Mouse (Mus musculus) heart, postnatal 25 days (tissue): ENCODE data around the gene Sirpb1b. TPM values are rescaled to one million over a fixed set of nuclear protein-coding genes. Genes with fewer than 3 reads are reported as not detected.
"Not testable (repeated sequence)": the region's sequence is repeated elsewhere in the genome, so short reads cannot be mapped to it uniquely, and the experiment has no call there.

Experiments
- DNase-seq: peaks from one replicate; pipeline ENCODE4 v3.0.0; 2022; ENCODE audit warnings: low spot score
- intact Hi-C: fragments of 180-260 bp; cut with DNase I; formaldehyde crosslinking; loops from one replicate; pipeline ENCODE4 v1.15.1; 2025
- total RNA-seq, 2 experiments: library from RNA; stranded (reverse); gene quantifications; 2 replicates each; pipeline ENCODE4 v1.2.3; 2021

Sirpb1b gene
- not detected for total RNA-seq

DNA sequence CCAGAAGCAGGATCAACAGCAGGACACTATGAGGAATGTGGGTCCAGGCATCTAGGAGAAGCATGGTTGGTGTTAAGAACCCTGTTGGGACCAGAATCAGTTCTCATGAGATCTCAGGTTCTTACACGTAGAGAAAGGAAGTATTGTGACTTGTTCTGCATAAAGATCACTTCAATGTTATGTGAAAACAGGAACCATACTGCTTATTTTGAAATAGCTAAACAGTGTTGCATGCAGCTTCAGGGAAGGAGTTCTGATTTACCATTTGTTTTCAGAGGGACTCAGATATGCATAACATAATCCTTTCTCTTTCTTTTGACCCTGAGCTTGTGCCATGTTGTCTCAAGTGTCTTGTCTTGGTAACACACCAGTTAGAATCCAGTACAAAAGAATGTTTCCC lies at the start of gene Sirpb1b:
Gene Sirpb1b (minus strand): TSS at position 179 of the 400 bp plus-strand sequence.
- intact Hi-C loops, DNase-seq: not testable (repeated sequence)

DNA sequence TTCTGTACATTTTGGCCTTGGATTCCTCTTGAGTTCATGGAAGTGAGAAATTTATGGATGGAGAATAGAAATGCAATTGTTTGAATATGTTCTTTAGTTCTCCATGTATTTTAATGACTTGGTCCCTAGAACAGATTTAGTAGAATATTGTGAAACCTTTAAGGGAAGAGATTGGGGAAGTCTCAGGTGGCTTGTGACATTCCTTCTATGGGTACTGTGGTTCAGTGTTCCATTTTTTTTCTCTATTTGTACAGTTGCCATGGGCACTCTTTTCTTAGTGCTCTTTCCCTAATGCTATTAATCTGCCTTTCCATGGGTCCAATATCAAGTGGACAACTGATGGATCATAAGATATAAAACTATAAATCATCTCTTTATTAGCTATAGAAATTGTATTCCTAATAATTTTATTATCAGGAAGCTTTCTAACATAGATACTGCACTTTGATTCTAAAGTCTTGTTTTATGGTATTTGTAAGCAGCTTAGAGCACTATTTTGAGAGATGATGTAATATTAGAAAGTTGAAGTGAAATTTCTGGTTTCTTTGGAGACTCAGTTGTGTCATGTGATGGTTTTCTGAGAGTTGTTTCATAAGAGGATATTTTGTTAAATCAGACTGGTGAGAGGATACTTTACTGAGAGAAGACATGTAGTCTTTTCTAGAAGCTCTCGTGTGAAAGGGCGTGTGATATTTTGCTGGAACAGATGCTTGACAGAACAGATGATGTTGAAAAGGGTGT lies 15.7 kb upstream of the Sirpb1b start:
- intact Hi-C loops, DNase-seq: not testable (repeated sequence)

DNA sequence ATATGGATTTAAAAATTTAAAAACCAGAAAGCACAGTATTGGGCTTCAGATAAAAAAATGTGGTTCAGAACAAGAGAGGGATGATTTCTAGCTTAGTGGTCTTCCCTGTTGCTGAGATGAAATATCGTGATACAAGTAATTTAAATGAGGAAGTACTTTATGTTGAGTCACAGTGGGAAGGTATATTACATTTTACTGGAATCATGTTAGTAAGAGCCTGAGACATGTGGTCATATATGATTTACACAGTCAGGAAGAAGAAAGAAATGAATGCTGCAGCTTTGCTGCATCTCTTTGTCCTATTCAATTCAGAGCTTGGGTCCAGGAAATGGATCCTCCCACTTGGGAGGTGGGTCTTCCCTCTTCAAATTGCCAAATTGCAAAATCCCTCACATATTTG lies 11.8 kb upstream of the Sirpb1b start:
- intact Hi-C loops, DNase-seq: not testable (repeated sequence)

DNA sequence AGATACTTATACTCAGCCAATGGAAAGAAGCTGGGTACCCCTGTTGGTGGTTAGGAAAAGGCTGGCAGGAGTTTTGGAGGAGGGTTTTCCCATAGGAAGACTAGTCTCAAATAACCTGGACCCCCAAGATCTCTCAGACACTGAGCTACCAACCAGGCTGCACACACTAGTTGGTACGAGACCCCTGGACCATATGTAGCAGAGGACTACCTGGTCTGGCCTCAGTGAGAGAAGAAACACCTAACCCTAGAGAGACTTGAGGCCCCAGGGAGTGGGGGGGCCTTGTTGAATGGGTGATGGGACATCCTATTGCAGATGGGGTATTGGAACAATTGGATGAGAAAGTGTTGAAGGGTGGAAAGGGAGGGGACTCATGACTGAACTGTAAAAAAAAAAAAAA lies 8.6 kb upstream of the Sirpb1b start:
- intact Hi-C loops, result no loop called here
- DNase-seq, result no peak

DNA sequence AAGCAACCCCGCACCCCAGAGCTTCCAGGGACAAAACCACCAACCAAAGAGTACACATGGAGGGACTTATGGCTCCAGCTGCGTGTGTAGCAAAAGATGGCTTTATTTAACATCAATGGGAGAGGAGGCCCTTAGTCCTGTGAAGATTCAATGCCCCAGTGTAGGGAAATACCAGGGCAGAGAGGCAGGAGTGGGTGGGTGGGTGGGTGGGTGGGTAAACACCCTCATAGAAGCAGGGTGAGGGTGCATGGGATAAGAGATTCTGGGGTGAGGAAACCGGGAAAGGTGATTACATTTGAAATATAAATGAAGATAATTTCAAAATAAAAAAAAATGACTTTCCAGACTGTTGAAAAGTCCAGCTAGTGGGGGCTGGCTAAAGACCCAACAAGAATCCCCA lies 8.1 kb upstream of the Sirpb1b start:
- intact Hi-C loops, DNase-seq: not testable (repeated sequence)

DNA sequence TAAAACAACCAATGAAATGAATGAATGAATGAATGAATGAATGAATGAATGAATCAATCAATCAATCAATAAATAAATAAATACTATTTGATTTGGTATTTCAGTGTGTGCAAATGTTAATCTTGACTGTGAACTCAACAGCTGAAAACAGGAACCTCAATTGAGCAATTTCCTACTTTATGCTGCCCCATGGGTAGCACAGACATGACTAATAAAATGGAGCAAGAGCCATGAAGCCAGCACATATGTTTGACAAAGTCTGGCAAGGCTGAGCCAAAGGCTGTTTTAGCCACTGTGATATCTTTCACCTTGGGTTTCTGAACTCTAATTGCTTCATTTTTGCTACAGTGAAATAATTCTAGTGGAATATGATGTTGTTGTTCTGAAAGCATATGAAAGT lies 1.6 kb upstream of the Sirpb1b start:
- intact Hi-C loops, result loop anchor here (2.0 kb wide), 1 partner anchor 270 kb away; no protein-coding TSS in a partner anchor
- DNase-seq, result not testable (repeated sequence)

DNA sequence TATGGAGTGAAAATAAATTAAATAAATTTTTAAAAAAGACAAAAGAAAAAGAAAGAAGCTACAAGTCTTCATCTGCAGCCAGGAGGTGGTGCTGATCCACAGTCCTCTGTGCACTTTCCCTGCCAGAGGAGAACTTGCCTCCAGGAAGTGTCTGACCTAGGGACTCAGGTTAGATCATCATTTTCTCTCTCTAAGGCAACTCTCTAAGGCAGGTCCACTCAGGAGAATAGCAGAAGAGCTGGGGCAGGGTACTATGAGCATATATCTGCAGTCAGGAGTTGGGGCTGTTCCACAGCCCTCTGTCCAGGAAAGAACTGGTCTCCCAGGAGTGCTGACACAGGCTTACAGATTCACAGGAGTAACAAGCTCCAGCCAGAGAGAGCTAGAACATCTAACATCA lies 46.3 kb downstream of the Sirpb1b start:
- intact Hi-C loops, result no loop called here
- DNase-seq, result no peak

DNA sequence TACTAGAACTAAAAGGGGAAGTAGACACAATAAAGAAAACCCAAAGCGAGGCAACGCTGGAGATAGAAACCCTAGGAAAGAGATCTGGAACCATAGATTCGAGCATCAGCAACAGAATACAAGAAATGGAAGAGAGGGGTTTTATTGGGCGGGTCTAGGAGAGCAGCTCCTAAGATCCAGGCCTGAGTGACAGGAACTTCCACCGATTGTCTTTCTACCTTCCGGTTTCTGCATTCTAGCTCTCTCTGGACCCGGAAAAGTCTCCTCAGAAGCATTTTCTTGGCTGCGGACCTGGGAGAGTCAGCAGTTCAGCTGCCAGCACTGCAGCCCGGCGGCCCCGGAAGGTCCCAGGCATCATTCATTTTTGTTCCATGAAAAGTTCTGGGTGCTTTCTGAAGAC lies 61.3 kb downstream of the Sirpb1b start:
- intact Hi-C loops, DNase-seq: not testable (repeated sequence)

DNA sequence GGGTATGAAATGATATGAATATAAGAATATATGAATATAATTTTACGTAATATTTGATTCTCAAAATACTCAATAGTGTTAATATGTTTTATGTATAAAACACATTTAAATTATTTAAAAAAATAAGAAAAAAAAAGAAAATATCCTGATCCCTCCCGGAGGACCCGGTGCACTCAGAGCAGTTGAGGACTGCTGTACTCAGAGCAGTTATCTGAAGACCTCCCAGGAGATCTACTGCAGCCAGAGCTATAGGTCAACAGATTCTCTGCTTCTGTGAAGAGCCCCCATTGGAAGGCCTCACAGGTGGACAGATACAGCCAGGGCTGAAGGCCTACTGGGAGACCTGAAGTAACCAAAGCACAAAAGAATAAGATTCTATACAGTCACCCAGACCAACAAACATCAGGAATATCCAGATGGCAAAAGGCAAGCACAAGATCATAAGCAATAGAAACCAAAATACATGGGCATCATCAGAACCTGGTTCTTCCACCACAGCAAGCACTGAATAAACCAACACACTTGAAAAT lies 67.0 kb downstream of the Sirpb1b start:
- intact Hi-C loops, result not testable (repeated sequence)

DNA sequence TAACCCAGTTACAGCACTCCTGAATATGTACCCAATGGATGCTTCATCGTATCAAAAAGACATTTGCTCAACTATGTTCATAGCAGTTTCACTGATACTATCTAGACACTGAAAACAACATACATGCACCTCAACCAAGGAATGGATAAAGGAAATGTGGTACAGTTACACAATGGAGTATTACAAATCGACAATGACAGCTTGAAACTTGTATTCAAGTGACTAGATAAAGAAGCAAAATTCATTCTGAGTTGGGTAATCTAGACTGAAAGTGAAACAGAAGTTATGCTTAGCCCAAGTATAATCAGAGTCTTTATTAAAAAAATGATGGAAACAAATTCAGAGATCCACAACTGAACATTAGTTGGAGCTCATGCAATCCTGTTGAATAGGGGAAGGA lies 100.0 kb downstream of the Sirpb1b start:
- intact Hi-C loops, DNase-seq: not testable (repeated sequence)

More for the DNA sequence above, 67.0 kb downstream of the Sirpb1b start:
- not testable (repeated sequence) for DNase-seq

DNA sequence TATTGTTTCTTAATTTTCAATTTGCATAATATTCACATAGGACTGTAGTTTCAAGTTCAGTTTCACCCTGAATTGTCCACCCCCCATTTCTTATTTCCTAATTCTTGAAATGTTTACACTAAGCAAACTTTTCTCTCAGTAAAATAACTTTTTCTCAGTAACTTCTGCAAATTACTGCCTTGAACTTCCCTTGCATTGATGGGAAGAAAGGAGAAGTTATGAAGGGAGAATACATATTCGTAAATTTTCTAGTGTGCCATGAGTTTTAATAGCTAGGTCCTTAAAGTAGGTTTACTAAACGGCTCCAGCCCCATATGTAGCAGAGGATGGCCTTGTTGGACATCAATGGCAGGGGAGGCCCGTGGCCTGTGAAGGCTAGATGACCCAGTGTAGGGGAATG lies 104.7 kb downstream of the Sirpb1b start:
- DNase-seq, intact Hi-C loops: not testable (repeated sequence)

Other genes starting within 250 kb of the Sirpb1b start
- not detected for gene Gm9733, start 242.8 kb downstream of the Sirpb1b start, total RNA-seq
- gene Sirpb1a, start 148.5 kb downstream of the Sirpb1b start, total RNA-seq, result not detected